Mouse (Mus musculus): ENCODE measurements around the gene Slc25a39.
"Not testable (repeated sequence)": the region's sequence is repeated elsewhere in the genome, so short reads cannot be mapped to it uniquely, and the experiment has no call there.

The Slc25a39 gene

DNA sequence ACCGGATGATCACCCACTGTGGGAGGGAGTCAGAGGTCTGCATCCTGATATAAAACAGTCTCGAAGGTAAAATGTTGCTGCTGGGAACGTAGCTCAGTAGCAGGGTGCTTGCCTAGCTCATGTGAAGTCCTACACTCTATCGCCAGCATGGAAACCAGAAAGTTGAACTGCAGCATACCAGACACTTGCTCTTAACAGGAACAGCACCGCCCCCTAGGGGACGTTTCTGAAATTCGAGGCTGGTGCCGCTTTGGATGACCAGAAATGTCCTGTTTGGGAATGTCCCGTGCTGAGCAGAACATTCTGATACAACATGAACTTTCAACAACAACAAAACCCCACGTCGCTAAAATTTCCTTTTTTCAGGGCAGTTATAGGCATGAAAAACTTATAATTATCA is 4.0 kb upstream of the Slc25a39 start:
- peak; percentile 92 for DNase-seq (ENCODE audit: low read depth, low spot score)

DNA sequence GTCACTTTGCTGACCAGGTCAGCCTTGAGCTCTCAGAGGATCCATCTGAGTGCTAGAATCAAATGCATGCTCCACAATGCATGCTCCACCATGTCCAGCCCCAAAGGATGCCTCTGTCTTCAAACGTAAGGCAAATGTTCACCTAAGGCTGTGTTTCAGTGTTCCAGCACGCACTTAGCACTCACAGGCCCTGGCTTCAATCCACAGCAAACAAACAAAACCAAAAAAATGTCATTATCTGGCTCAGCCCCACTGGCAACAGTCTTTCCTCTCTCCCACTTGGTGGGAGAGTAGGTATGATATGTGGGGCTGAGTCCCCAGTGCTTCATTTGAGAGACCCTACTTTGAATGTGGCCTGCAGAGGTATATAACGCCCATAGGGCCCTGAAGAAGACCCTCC is 3.3 kb upstream of the Slc25a39 start:
- DNase-seq (ENCODE audit: low read depth, low spot score), result no peak

- DNase-seq (ENCODE audit: low read depth, low spot score), result not testable (repeated sequence)
Measured at GRCm38 (mm10) chr11:102410345-102410744, 2.6 kb upstream of the Slc25a39 start.

GRCm38 (mm10) chr11:102409795-102410330 is 2.1 kb upstream of the Slc25a39 start:
- no peak for DNase-seq (ENCODE audit: low read depth, low spot score)

GRCm38 (mm10) chr11:102408888-102409794 is 1.4 kb upstream of the Slc25a39 start:
- no peak for DNase-seq (ENCODE audit: low read depth, low spot score)

GRCm38 (mm10) chr11:102408344-102408876 is 664 bp upstream of the Slc25a39 start:
- DNase-seq (ENCODE audit: low read depth, low spot score), result peak; percentile 99

GRCm38 (mm10) chr11:102406900-102407833 is 579 bp downstream of the Slc25a39 start:
- peak; percentile 94 for DNase-seq (ENCODE audit: low read depth, low spot score)

DNA sequence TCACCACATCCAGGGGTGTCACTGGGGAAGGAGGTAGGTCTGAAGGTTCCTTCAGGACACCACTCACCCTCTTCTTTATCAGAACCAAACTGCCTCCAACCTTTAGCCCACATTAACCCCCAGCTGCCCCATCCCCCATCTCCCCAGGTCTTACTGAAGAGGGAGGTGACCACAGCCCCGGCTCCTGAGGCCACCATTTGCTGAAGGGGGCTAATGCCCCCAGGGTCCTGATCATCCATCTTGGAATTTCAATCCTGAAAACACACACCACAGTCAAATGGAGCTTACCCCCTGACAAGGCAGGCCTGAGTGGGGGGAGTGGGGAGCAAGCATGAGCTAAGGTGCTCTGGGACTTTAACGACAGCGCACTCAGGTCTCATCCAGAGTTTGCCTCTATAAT is 1.3 kb downstream of the Slc25a39 start:
- no peak for DNase-seq (ENCODE audit: low read depth, low spot score)

GRCm38 (mm10) chr11:102405544-102406285 is 2.0 kb downstream of the Slc25a39 start:
- DNase-seq (ENCODE audit: low read depth, low spot score), result no peak

DNA sequence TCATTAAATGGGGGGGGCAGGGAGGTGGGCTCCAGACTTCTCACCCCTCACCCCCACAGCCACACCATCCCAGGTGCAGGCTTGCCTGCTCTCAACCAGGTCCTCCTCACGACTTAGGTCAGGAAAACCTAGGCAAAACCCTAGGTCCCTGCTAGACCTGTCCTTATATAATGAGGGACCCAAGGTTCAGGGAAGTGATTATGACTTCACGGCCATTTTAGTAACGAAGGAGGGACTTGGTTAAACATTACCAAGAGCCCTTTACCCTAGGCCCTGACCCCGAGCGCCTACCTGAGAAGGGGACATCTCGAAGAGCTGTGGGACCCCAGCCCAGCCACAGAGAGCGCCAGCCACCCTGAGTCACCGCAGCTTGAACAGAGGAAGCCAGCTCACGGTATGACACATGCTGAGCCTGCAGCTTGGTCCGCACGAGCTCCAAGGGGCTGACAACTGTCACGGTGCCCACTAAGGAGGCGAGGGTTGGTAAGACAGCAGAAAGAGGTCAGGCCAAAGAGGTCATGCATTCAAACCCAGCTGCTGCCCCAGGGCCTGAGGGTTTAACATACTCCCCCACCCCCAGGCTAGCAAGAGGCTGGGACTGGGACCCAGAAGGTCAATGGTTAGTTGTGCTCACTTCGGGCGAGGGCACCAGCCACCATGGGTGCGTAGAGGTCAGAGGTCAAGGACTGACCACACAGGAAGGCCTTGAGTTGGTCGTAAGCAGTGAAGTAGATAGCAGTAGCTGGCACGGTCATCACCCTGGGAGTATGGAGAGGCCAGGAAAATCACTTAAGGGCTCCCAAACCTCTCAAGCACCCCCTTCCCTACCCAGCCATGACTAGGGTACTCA is 3.4 kb downstream of the Slc25a39 start:
- DNase-seq (ENCODE audit: low read depth, low spot score), result no peak

DNA sequence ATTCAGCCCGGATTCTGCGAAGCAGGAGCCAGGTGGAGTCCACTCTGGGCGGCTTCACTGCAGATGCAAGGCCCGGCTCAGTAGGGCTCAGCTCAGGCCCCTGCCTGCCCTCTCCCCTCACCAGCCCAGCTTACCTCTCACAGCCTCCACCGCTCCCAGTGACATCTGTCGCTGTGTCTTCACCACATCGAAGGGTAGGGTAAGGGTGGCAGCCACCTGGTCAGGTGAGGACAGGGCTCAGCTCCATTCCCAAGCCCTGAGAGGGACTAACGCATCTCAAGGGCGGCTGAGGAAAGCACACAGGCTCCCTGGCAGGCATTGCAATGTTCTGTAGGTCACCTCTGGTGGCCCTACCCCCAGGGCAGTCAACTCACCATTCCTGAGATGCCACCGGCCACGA is 4.1 kb downstream of the Slc25a39 start:
- DNase-seq (ENCODE audit: low read depth, low spot score), result no peak

GRCm38 (mm10) chr11:102401898-102402500 is 5.7 kb downstream of the Slc25a39 start:
- no peak for DNase-seq (ENCODE audit: low read depth, low spot score)

DNA sequence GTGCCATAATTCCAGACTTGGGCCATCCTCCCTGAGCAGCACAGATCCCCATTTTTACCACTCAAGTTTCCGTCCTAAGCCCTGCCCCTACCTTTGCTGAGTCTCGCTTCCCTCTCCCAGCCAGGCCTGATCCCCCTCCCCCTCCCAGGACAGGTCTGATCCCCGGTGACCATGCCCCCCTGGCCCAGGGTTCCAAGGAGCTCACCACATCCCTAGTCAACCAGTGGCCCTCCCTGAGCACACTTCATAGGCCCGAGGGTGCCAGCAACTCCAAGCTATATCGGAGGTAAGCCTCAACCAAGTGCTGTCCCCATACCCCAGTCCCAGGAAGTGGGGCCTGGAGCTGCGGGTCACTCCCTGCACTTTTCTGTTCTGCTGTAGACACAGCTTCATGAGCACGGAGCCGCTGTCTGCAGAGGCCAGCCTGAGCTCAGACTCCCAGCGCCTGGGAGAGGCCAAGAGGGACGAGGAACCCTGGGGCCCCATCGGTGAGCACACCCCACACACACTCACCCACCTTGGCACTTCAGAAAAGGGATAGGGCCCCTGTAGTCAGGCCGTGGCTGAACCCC is 7.1 kb downstream of the Slc25a39 start:
- no peak for DNase-seq (ENCODE audit: low read depth, low spot score)

- no peak for DNase-seq (ENCODE audit: low read depth, low spot score)
Measured at GRCm38 (mm10) chr11:102399610-102400072, 8.1 kb downstream of the Slc25a39 start.

- DNase-seq (ENCODE audit: low read depth, low spot score), result no peak
Measured at GRCm38 (mm10) chr11:102399107-102399506, 8.6 kb downstream of the Slc25a39 start.

DNA sequence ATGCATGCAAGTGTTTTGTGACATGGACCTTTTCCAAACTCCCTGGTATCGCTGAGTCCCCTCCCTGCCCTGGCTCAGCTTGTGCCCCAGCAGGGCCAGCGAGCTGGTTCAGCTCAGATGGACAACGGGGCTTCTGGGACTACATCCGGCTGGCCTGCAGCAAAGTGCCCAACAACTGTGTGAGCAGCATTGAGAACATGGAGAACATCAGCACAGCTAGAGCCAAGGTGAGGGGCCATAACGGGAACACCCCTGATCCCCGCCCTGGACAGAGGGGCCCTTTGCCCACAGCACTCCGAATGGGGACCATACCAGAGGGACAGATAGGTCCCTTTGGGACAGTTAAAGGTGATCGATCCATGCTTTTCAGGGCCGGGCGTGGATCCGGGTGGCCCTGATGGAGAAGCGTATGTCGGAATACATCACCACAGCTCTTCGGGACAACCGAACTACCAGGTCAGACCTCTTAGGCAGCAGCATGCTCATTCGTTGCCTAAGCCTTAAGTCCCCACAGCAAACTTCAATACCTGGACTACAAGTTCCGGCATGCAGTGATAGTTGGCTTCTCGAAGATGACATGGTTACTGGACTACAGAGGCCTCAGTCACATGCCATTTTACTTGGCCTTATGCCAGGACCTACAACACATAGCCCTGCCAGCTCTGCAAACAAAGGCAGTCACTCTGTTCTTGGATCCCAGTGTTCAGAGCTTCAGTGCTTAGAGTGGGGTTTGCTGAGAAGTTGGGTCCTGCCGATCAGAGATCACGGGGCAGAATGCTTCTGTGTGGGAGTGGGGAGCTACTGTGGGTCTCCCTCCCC is 9.5 kb downstream of the Slc25a39 start:
- no peak for DNase-seq (ENCODE audit: low read depth, low spot score)

- no peak for DNase-seq (ENCODE audit: low read depth, low spot score)
Measured at GRCm38 (mm10) chr11:102396671-102397141, 11.0 kb downstream of the Slc25a39 start.

DNA sequence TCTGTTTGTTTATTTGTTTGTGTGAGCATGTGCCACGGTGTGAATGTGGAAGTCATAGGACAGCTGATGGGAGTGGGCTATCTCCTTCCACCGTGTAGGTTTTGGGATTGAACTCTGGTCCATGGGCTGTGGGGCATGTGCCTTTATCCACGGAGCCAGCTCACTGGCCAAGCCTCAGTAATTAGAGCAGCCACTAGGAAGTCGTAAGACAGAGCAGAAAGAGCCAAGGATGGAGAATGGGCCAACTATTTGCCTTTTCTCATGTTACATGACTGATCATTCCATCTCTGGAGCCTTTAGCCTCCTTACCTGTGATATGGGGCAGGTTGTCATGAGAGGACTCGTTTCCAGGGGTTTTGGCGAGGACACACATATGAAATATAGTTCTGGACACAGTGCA is 11.5 kb downstream of the Slc25a39 start:
- no peak for DNase-seq (ENCODE audit: low read depth, low spot score)

All from mesoderm, embryonic 11.5 days (tissue).